Mouse (Mus musculus): ENCODE data around the gene Parp6.

DNA sequence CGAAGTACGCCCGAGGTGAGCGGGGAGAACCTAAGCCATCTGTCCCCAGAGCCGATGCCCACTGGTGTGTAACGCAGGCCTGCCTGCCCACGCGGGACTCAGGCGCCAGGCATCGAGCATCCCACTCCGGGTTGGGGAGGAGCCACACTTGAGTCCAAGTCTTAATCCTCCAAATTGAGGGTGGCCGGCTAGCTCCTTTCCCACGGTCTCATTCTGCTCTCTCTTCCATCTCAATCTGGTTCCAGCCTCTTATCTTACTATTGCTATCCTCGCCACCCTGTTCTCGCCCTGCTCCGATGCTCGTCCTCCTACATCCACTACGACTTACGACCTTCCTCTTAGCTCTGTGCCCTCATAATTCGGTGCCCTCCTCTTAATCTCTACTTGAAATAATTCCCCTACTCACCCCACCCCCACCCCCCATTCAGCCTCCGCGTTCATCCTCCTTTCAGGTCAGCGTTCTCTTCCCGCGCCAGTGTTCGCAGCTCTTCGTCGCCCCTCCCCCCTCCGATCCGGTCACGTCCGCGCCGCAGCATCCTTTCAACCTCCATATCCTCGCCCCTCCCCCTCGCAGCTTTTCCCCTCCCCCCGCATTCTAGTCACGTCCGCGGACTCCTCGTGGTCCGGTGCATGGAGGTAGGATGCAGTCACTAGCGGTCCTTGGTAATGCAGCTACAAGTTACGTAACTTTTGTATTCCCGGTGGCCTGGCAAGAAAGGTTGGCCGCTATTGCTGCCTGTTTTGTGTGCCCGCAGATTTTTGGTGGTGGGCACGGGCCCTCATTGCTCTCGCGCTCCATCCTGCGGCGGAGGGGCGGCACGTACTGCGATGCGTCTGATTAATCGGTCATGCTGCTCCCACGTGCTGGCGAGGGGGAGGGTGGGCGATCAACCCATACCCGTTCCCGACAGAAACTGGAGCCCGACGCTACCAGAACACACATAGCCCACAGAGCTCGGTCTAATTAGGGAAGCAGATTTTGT, 39.8 kb downstream of the Parp6 start:
- TF ChIP-seq POLR2A (IDR thresholded peaks at IDR 0.05; ENCODE audit: extremely low read depth, insufficient read depth, low read length) (peak; percentile 46; the same call in 1 of the 2 replicates), CTCF (IDR thresholded peaks at IDR 0.05; ENCODE audit: extremely low read depth, insufficient read depth, low read length) (0 out of 2 replicates have a peak, but pooled peaks have one; percentile 16)
